Comparison of ENCODE assay signal across 20 mouse cellular contexts in genomic region chr3:107775056-107775455, GRCm38 (mm10). TPM values are rescaled to one million over a fixed set of nuclear protein-coding genes. Genes with fewer than 3 reads are reported as not detected.
DNase-seq lines count a peak whose midpoint lies in the region; ATAC-seq and TF ChIP-seq lines count a peak whose summit lies in the region.
"Had no signal": no experiment of that assay in that cellular context is flagged by ENCODE, and none has a peak within 500 bp of the region (broad histone marks: within the 10 kb centered on the region; RNA-seq: fewer than 3 reads in every experiment).

No protein-coding gene starts in this region.

- H3K9ac ChIP-seq in hindbrain, embryonic 12.5 days = no peak overlapping the region
- no peak overlapping the region for H3K9ac ChIP-seq in CH12.LX (ENCODE audit: insufficient read depth, low read depth)
- H3K9ac ChIP-seq: embryonic facial prominence, embryonic 12.5 days; forebrain, embryonic 12.5 days; forebrain, postnatal 0 days; heart, embryonic 12.5 days; hindbrain, embryonic 13.5 days had no signal

- 38% methylated on average over 5 of the region's 5 CpGs for WGBS in hindbrain, embryonic 10.5 days
- WGBS in hindbrain, embryonic 12.5 days = 42% methylated on average over 5 of the region's 5 CpGs

- TF ChIP-seq RAD21 in CH12.LX (IDR thresholded peaks at IDR 0.05; ENCODE audit: low read depth, low read length) = no peak

- H3K36me3 ChIP-seq in hindbrain, embryonic 10.5 days = no peaks in the 10 kb centered on the region
- H3K36me3 ChIP-seq in hindbrain, embryonic 12.5 days = no peaks in the 10 kb centered on the region
- H3K36me3 ChIP-seq in CH12.LX (replicated peaks in 1 of 2; ENCODE audit: control insufficient read depth in 1 of 2, insufficient read depth in 1 of 2, low read length in 1 of 2) = no peaks in the 10 kb centered on the region
- H3K36me3 ChIP-seq: embryonic facial prominence, embryonic 12.5 days; forebrain, embryonic 12.5 days; heart, embryonic 12.5 days; hindbrain, embryonic 13.5 days had no signal

- peaks cover 23% of the 10 kb centered on the region for H3K4me1 ChIP-seq in hindbrain, embryonic 10.5 days (replicated peaks)
- peaks cover 10% of the 10 kb centered on the region for H3K4me1 ChIP-seq in hindbrain, embryonic 12.5 days
- H3K4me1 ChIP-seq in CH12.LX (ENCODE audit: control insufficient read depth in 1 of 2, insufficient read depth in 2 of 2) = peaks cover 21 to 48% of the 10 kb centered on the region in 2 experiments
- H3K4me1 ChIP-seq in embryonic fibroblast, embryonic 13.5 days (ENCODE audit: control insufficient read depth, insufficient read depth, low read length) = peaks cover 15% of the 10 kb centered on the region

- ATAC-seq in hindbrain, embryonic 12.5 days (ENCODE audit: low FRiP score) = no peak
- ATAC-seq: forebrain, postnatal 0 days; hindbrain, postnatal 0 days had no signal

- H3K4me2 ChIP-seq in hindbrain, embryonic 12.5 days (replicated peaks) = no peak overlapping the region
- H3K4me2 ChIP-seq in CH12.LX (ENCODE audit: insufficient read depth, low read depth, poor library complexity, severe bottlenecking) = no peak overlapping the region
- H3K4me2 ChIP-seq: embryonic facial prominence, embryonic 12.5 days; forebrain, embryonic 12.5 days; hindbrain, embryonic 13.5 days had no signal

- no peak for TF ChIP-seq EP300 in CH12.LX (IDR thresholded peaks at IDR 0.05; ENCODE audit: low read length)

- TF ChIP-seq POLR2A in CH12.LX (IDR thresholded peaks at IDR 0.05; ENCODE audit: low read depth, low read length) = no peak
- no peak for TF ChIP-seq POLR2A in embryonic fibroblast, embryonic 13.5 days (IDR thresholded peaks at IDR 0.05; ENCODE audit: low read depth, low read length)

- in situ Hi-C loops in CH12.LX (cut with MboI; ENCODE audit: low pct_ligation_motif_present, low pct_unique_long_range_greater_than_20kb, low sequenced_read_pairs) = no loop called here

- 0 out of 2 replicates have a peak, but pooled peaks cover 5% of the 10 kb centered on the region for H3K27me3 ChIP-seq in hindbrain, embryonic 10.5 days (ENCODE audit: insufficient read depth, poor library complexity, severe bottlenecking)
- H3K27me3 ChIP-seq in hindbrain, embryonic 12.5 days = no peaks in the 10 kb centered on the region
- H3K27me3 ChIP-seq in CH12.LX (replicated peaks) = peaks cover 2% of the 10 kb centered on the region
- H3K27me3 ChIP-seq: embryonic facial prominence, embryonic 12.5 days; heart, embryonic 12.5 days had no signal

- H3K79me2 ChIP-seq in CH12.LX (replicated peaks; ENCODE audit: control insufficient read depth, extremely low read depth, insufficient read depth, poor library complexity, severe bottlenecking) = no peaks in the 10 kb centered on the region

- H3K9me3 ChIP-seq in hindbrain, embryonic 10.5 days = no peaks in the 10 kb centered on the region
- H3K9me3 ChIP-seq in hindbrain, embryonic 12.5 days (replicated peaks) = no peaks in the 10 kb centered on the region
- no peaks in the 10 kb centered on the region for H3K9me3 ChIP-seq in CH12.LX (replicated peaks; ENCODE audit: low read length)
- H3K9me3 ChIP-seq: embryonic facial prominence, embryonic 12.5 days; forebrain, embryonic 12.5 days; heart, embryonic 12.5 days; hindbrain, embryonic 13.5 days had no signal

- H3K4me3 ChIP-seq in hindbrain, embryonic 10.5 days = no peak overlapping the region
- H3K4me3 ChIP-seq in hindbrain, embryonic 12.5 days = no peak overlapping the region
- no peak overlapping the region for H3K4me3 ChIP-seq in CH12.LX (replicated peaks in 1 of 3; ENCODE audit: low read depth in 2 of 3, low read length in 2 of 3, poor library complexity in 1 of 3)
- H3K4me3 ChIP-seq in embryonic fibroblast, embryonic 13.5 days (ENCODE audit: insufficient read depth, low read length) = no peak overlapping the region
- H3K4me3 ChIP-seq: embryonic facial prominence, embryonic 12.5 days; forebrain, embryonic 12.5 days; heart, embryonic 12.5 days; hindbrain, embryonic 13.5 days had no signal

- TF ChIP-seq CTCF in CH12.LX (conservative IDR thresholded peaks at IDR 0.05 in 1 of 2, IDR thresholded peaks at IDR 0.05 in 1 of 2; ENCODE audit: low read depth in 2 of 2, low read length in 2 of 2) = no peak
- no peak for TF ChIP-seq CTCF in embryonic fibroblast, embryonic 13.5 days (IDR thresholded peaks at IDR 0.05; ENCODE audit: borderline replicate concordance, insufficient read depth, low read length)

- dilution Hi-C loops in CH12.LX (cut with MboI; ENCODE audit: extremely low pct_ligation_motif_present, extremely low pct_unique_long_range_greater_than_20kb, low sequenced_read_pairs) = no loop called here

- no peak for DNase-seq in hindbrain, embryonic 10.5 days (ENCODE audit: low spot score)
- peak; percentile 81 for DNase-seq in 3T3-L1 (ENCODE audit: low read depth, low spot score)
- DNase-seq in CH12.LX (ENCODE audit: extremely low read depth) = peak; percentile 17
- DNase-seq in cerebellum, adult 8-10 months = no peak
- DNase-seq in right cerebral cortex, postnatal 4 days = no peak
- DNase-seq: adrenal gland, postnatal 10 days; cerebellum, adult 2 months; cerebellum, postnatal 14 days; forebrain, postnatal 0 days; gastrocnemius, postnatal 36 days; heart, adult 18-20 months; heart, postnatal 36 days; kidney, adult 11 months had no signal

- H3K27ac ChIP-seq in hindbrain, embryonic 10.5 days = peak overlapping the region; percentile 8; the same call in 1 of the 2 replicates
- H3K27ac ChIP-seq in hindbrain, embryonic 12.5 days = no peak overlapping the region
- no peak overlapping the region for H3K27ac ChIP-seq in CH12.LX (ENCODE audit: insufficient read depth, low read depth)
- peak overlapping the region; percentile 76 for H3K27ac ChIP-seq in embryonic fibroblast, embryonic 13.5 days (ENCODE audit: insufficient read depth, low read length)
- H3K27ac ChIP-seq: embryonic facial prominence, embryonic 12.5 days; forebrain, embryonic 12.5 days; hindbrain, embryonic 13.5 days; hindbrain, postnatal 0 days had no signal

TF ChIP-seq in CH12.LX, 34 proteins besides CTCF, POLR2A, EP300 and RAD21:
- TF ChIP-seq SIN3A (IDR thresholded peaks at IDR 0.05; ENCODE audit: low read length) (no peak), ZNF384 (IDR thresholded peaks at IDR 0.05; ENCODE audit: low read depth, low read length) (no peak), ZKSCAN1 (IDR thresholded peaks at IDR 0.05; ENCODE audit: borderline replicate concordance, low read depth, low read length) (no peak), ELF1 (IDR thresholded peaks at IDR 0.05; ENCODE audit: low read depth, low read length) (no peak), TBP (conservative IDR thresholded peaks at IDR 0.05; ENCODE audit: low read depth, low read length) (no peak), UBTF (IDR thresholded peaks at IDR 0.05; ENCODE audit: low read depth, low read length) (no peak), ETS1 (conservative IDR thresholded peaks at IDR 0.05; ENCODE audit: low read depth, low read length) (no peak), USF1 (IDR thresholded peaks at IDR 0.05; ENCODE audit: low read depth, low read length) (no peak), MAFK (IDR thresholded peaks at IDR 0.05; ENCODE audit: insufficient replicate concordance, low read length) (no peak), NRF1 (IDR thresholded peaks at IDR 0.05; ENCODE audit: low read depth, low read length) (no peak), HCFC1 (IDR thresholded peaks at IDR 0.05; ENCODE audit: low read depth, low read length) (no peak), RCOR1 (conservative IDR thresholded peaks at IDR 0.05; ENCODE audit: low read depth, low read length) (no peak), GABPA (IDR thresholded peaks at IDR 0.05; ENCODE audit: insufficient replicate concordance, low read depth, low read length) (no peak), JUND (conservative IDR thresholded peaks at IDR 0.05; ENCODE audit: low read depth, low read length) (no peak)

RNA-seq across cellular contexts. Expression of gene Csf1, which starts 14.8 kb away (rescaled TPM):
- 7.2 TPM in 2 replicates for polyA plus RNA-seq in hindbrain, embryonic 10.5 days (2016; fragmentation: Nextera tagmentation; extraction: Ambion mirVana)
- 8.8 and 9.2 TPM in 2 replicates for polyA plus RNA-seq in hindbrain, embryonic 12.5 days (2016; fragmentation: Nextera tagmentation; extraction: Ambion mirVana)
- 2.5 and 3.4 TPM in 2 replicates for total RNA-seq in CH12.LX (2012; rRNA removed)
- total RNA-seq in CH12.LX (2014; rRNA removed) = 2.9 and 3.4 TPM in 2 replicates
- polyA plus RNA-seq in CH12.LX (2012; ENCODE audit: insufficient read length, low read depth) = 15.0 and 17.4 TPM in 2 replicates
- 208 and 272 TPM in 2 replicates for polyA plus RNA-seq in embryonic fibroblast, embryonic 13.5 days (2011; ENCODE audit: insufficient read length, low read depth, missing spikeins)

Comparison
In these comparisons a context has a peak if more than half of its experiments do, and no peak if none do; other contexts are left out.
1. H3K27ac ChIP-seq: peak in hindbrain, embryonic 10.5 days (single experiment) and embryonic fibroblast, embryonic 13.5 days (single experiment); none in hindbrain, embryonic 12.5 days (single experiment) and CH12.LX (single experiment).
2. DNase-seq: peak in 3T3-L1 (single experiment) and CH12.LX (single experiment); none in hindbrain, embryonic 10.5 days (single experiment), cerebellum, adult 8-10 months (single experiment) and right cerebral cortex, postnatal 4 days (single experiment).
3. RNA of gene Csf1, which starts 14.8 kb away (polyA plus RNA-seq): 208 to 272 TPM in embryonic fibroblast, embryonic 13.5 days; 15.0 to 17.4 TPM in CH12.LX, 8.8 to 9.2 TPM in hindbrain, embryonic 12.5 days and 7.2 TPM in hindbrain, embryonic 10.5 days; every median in the first group is over 10 times any median in the second.